Mouse (Mus musculus) T-helper 17 cell (primary cell): ENCODE results near the gene Olfr1199.

ENCODE experiments used
- in situ Hi-C, 2 experiments: fragments of 300-600 bp; cut with MboI, MseI; formaldehyde crosslinking; loops; 1 replicate in 1 of 2; 2 replicates in 1 of 2; pipeline ENCODE4 v1.15.1; 2025; ENCODE audit warnings: high pct_unique_total_duplicates in 2 of 2

Olfr1199 gene

GRCm38 (mm10) chr2:88760369-88760768 is at the start of gene Olfr1199:
Gene Olfr1199 (minus strand): TSS chr2:88760469.
- in situ Hi-C loops: no loop called here

GRCm38 (mm10) chr2:88792736-88793135 is 32.5 kb upstream of the Olfr1199 start, which contains the start of gene Olfr1201:
Gene Olfr1201 (plus strand): TSS chr2:88793036.
- in situ Hi-C loops: no loop called here

- in situ Hi-C loops: no loop called here
Observed at GRCm38 (mm10) chr2:88770388-88770787, 10.1 kb upstream of the Olfr1199 start, which contains the start of gene Olfr1200. Gene Olfr1200 (minus strand): TSS chr2:88770488.

DNA sequence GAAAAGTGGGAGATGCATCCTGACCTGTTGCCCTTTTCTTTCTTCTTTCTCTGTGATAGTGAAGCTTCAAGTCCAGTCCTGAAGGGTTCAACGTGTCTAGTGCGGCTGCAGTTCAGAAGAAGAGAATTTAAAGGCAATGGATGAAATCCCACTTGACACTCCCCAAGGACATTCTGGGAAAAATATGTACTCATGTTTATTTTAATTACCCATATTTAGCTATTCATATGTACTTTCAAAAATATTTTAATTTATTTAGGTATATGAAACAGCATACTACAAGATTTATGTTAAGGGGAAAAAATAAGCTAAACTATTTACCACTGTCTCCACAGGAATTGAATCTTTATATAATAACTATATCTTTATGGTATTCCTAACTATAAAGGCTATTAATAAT is 9.0 kb downstream of the Olfr1199 start, which contains the start of gene Olfr1198:
Olfr1198 (minus strand) TSS at position 101 of the 400 bp plus-strand sequence.
- in situ Hi-C loops: no loop called here

DNA sequence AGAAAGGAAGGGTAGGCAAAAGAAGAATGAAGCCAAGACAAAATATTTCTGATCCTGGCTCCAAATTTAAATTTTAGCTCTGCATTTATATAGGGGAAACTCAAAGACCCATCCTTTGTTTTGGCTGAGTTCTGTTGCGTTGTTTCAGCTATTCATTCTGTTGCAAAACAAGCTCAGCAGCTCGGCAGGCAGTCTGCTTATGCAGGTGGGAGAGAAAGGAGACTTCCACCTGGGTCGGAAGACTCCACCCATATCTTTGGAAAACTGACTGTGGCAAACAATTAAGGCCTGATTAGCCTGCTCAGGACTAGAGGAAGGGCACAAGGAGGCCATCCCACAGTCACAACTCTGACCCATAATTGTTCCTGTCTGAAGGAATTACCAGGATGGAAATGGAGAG is 16.9 kb downstream of the Olfr1199 start:
- in situ Hi-C loops: no loop called here

GRCm38 (mm10) chr2:88732266-88732665 is 28.0 kb downstream of the Olfr1199 start, which contains the start of gene Olfr1197:
Gene Olfr1197 (minus strand): TSS chr2:88732366.
- in situ Hi-C loops: no loop called here

DNA sequence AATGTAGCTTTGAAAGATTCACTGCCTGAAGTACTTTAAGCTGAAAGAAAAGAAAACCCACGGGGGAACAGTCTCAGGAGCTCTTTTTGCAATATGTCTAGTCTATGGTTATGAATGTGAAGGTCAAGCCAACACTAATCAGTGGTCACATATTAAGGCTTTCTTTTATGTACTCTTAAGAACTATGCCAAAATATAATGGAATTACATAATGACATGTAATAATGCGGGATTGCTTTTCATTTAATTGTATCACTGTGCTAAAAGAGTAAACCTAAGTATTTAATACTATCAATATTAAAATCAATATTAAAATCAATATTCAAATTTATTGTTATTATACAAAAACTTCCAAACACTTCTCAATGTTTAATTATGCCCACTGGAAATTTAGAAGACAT is 55.8 kb downstream of the Olfr1199 start, which contains the start of gene Olfr1196:
Olfr1196 (minus strand) TSS at position 101 of the 400 bp plus-strand sequence.
- in situ Hi-C loops: loop anchor here in 1 of 2 experiments (5.0 kb wide), 1 partner anchor 57 kb away; the partner anchor contains the start of gene Olfr1192-ps1
